Mouse (Mus musculus) limb, embryonic 15.5 days (tissue): ENCODE results near the gene Tmem106c. TPM values are rescaled to one million over a fixed set of nuclear protein-coding genes. Genes with fewer than 3 reads are reported as not detected.

Source experiments
- ATAC-seq: fragments of 200-750 bp; cut with Nextera tagmentation; 2 replicates; pipeline ENCODE4 v1.8.0; 2017; ENCODE audit warnings: low read depth, moderate TSS enrichment; ENCODE audit not compliant: insufficient number of reproducible peaks, low FRiP score, low TSS enrichment
- H3K27ac ChIP-seq: fragments of 300-500 bp; sonication (generic); 2 replicates; pipeline ENCODE4 v1.5.1; 2015; ENCODE audit warnings: moderate library complexity, mild to moderate bottlenecking, inconsistent platforms
- H3K27me3 ChIP-seq: fragments of 300-500 bp; sonication (generic); 2 replicates; pipeline ENCODE4 v1.6.1; 2015; ENCODE audit warnings: inconsistent platforms
- H3K36me3 ChIP-seq: fragments of 300-500 bp; sonication (generic); 2 replicates; pipeline ENCODE4 v1.6.1; 2015; ENCODE audit warnings: inconsistent platforms
- H3K4me1 ChIP-seq: fragments of 300-500 bp; sonication (generic); 2 replicates; pipeline ENCODE4 v1.6.1; 2015; ENCODE audit warnings: inconsistent platforms
- H3K4me2 ChIP-seq: fragments of 300-500 bp; sonication (generic); 2 replicates; pipeline ENCODE4 v1.6.1; 2015; ENCODE audit warnings: mild to moderate bottlenecking, inconsistent platforms
- H3K4me3 ChIP-seq: fragments of 300-500 bp; sonication (generic); 2 replicates; pipeline ENCODE4 v1.5.1; 2015; ENCODE audit warnings: mild to moderate bottlenecking, inconsistent platforms
- H3K9ac ChIP-seq: fragments of 300-500 bp; sonication (generic); 2 replicates; pipeline ENCODE4 v1.6.1; 2015; ENCODE audit warnings: inconsistent platforms
- H3K9me3 ChIP-seq: fragments of 300-500 bp; sonication (generic); 2 replicates; pipeline ENCODE4 v1.6.1; 2016; ENCODE audit warnings: inconsistent platforms
- WGBS: fragments of 180-500 bp; shearing (Covaris S2); methylation state at CpG from one replicate; pipeline ENCODE4 v1.1.7; 2015; 5-methylcytosine and 5-hydroxymethylcytosine counted together
- polyA plus RNA-seq: library from polyadenylated mRNA; unstranded; fragments of >200 nt; fragmentation: Nextera tagmentation; extraction: Ambion mirVana; gene quantifications from 2 replicates; pipeline ENCODE4 v1.2.1, GENCODE M21; 2015

Gene Tmem106c
- polyA plus RNA-seq, 1 experiment from 2014 or later: 48.8 TPM

GRCm38 (mm10) chr15:97990721-97991120 is 26.7 kb downstream of the Tmem106c start:
- 0 out of 2 replicates have a peak overlapping the region, but pooled peaks have one; percentile 10 for H3K9ac ChIP-seq
- H3K27ac ChIP-seq: peak overlapping the region; percentile 90
- peaks cover 39% of the 10 kb centered on the region for H3K4me1 ChIP-seq
- H3K9me3 ChIP-seq: no peaks in the 10 kb centered on the region
- WGBS: 32% methylated on average over 4 of the region's 4 CpGs
- H3K27me3 ChIP-seq: no peaks in the 10 kb centered on the region
- no peak for ATAC-seq
- H3K4me2 ChIP-seq: no peak overlapping the region
- H3K36me3 ChIP-seq: peaks cover 45% of the 10 kb centered on the region
- H3K4me3 ChIP-seq: no peak overlapping the region

GRCm38 (mm10) chr15:97991285-97991895 is 27.4 kb downstream of the Tmem106c start:
- no peak overlapping the region for H3K4me3 ChIP-seq
- ATAC-seq: no peak
- H3K27ac ChIP-seq: peak overlapping the region; percentile 90
- H3K4me2 ChIP-seq: no peak overlapping the region
- peaks cover 40% of the 10 kb centered on the region for H3K36me3 ChIP-seq
- peaks cover 42% of the 10 kb centered on the region for H3K4me1 ChIP-seq
- WGBS: 40% methylated on average over 12 of the region's 12 CpGs
- H3K9me3 ChIP-seq: no peaks in the 10 kb centered on the region
- 0 out of 2 replicates have a peak overlapping the region, but pooled peaks have one; percentile 10 for H3K9ac ChIP-seq
- no peaks in the 10 kb centered on the region for H3K27me3 ChIP-seq

- peaks cover 33% of the 10 kb centered on the region for H3K36me3 ChIP-seq
Observed at GRCm38 (mm10) chr15:97992027-97992711, 28.2 kb downstream of the Tmem106c start.

GRCm38 (mm10) chr15:97992712-97993286 is 28.8 kb downstream of the Tmem106c start:
- Histone ChIP-seq H3K9ac (peak overlapping the region; percentile 20; the same call in 1 of the 2 replicates), H3K4me3 (peak overlapping the region; percentile 32), H3K4me1 (peaks cover 51% of the 10 kb centered on the region), H3K27me3 (no peaks in the 10 kb centered on the region), H3K4me2 (peak overlapping the region; percentile 51), H3K9me3 (no peaks in the 10 kb centered on the region), H3K27ac (peak overlapping the region; percentile 90), H3K36me3 (peaks cover 27% of the 10 kb centered on the region)
- ATAC-seq: peak; percentile 86
- 5% methylated on average over 18 of the region's 18 CpGs for WGBS

More at GRCm38 (mm10) chr15:97992027-97992711, 28.2 kb downstream of the Tmem106c start:
- peak overlapping the region; percentile 51 for H3K4me2 ChIP-seq
- no peaks in the 10 kb centered on the region for H3K9me3 ChIP-seq
- H3K9ac ChIP-seq: peak overlapping the region; percentile 20; the same call in 1 of the 2 replicates
- H3K27me3 ChIP-seq: no peaks in the 10 kb centered on the region
- H3K4me1 ChIP-seq: peaks cover 50% of the 10 kb centered on the region
- 46% methylated on average over 13 of the region's 13 CpGs for WGBS
- ATAC-seq: no peak
- H3K4me3 ChIP-seq: no peak overlapping the region
- H3K27ac ChIP-seq: peak overlapping the region; percentile 90

GRCm38 (mm10) chr15:97996716-97997256 is 32.8 kb downstream of the Tmem106c start:
- H3K9ac ChIP-seq: no peak overlapping the region
- WGBS: 60% methylated on average over 13 of the region's 13 CpGs
- peaks cover 55% of the 10 kb centered on the region for H3K4me1 ChIP-seq
- no peak overlapping the region for H3K4me2 ChIP-seq
- H3K27ac ChIP-seq: peak overlapping the region; percentile 71
- ATAC-seq: no peak
- H3K27me3 ChIP-seq: peaks cover 24% of the 10 kb centered on the region
- H3K4me3 ChIP-seq: no peak overlapping the region
- H3K36me3 ChIP-seq: peaks cover 19% of the 10 kb centered on the region
- no peaks in the 10 kb centered on the region for H3K9me3 ChIP-seq

GRCm38 (mm10) chr15:97999546-97999945 is 35.5 kb downstream of the Tmem106c start:
- ATAC-seq: no peak
- Histone ChIP-seq H3K4me1 (peaks cover 61% of the 10 kb centered on the region), H3K9me3 (no peaks in the 10 kb centered on the region), H3K27ac (peak overlapping the region; percentile 91; the same call in 1 of the 2 replicates), H3K27me3 (peaks cover 38% of the 10 kb centered on the region), H3K9ac (no peak overlapping the region), H3K4me3 (peak overlapping the region; percentile 52), H3K4me2 (peak overlapping the region; percentile 81), H3K36me3 (peaks cover 14% of the 10 kb centered on the region)
- WGBS: 36% methylated on average over 13 of the region's 13 CpGs

- Histone ChIP-seq H3K36me3 (peaks cover 11% of the 10 kb centered on the region; the same call in 1 of the 2 replicates), H3K27me3 (peaks cover 42% of the 10 kb centered on the region), H3K4me3 (peak overlapping the region; percentile 52), H3K9me3 (no peaks in the 10 kb centered on the region), H3K4me2 (peak overlapping the region; percentile 81), H3K4me1 (peaks cover 65% of the 10 kb centered on the region), H3K27ac (peak overlapping the region; percentile 91), H3K9ac (no peak overlapping the region)
- WGBS: 29% methylated on average over 7 of the region's 7 CpGs
- ATAC-seq: no peak
Observed at GRCm38 (mm10) chr15:97999991-98000390, 36.0 kb downstream of the Tmem106c start.

GRCm38 (mm10) chr15:98001321-98002112 is 37.5 kb downstream of the Tmem106c start:
- no peak for ATAC-seq
- Histone ChIP-seq H3K9me3 (no peaks in the 10 kb centered on the region), H3K4me1 (peaks cover 66% of the 10 kb centered on the region), H3K4me3 (peak overlapping the region; percentile 52), H3K36me3 (0 out of 2 replicates have a peak, but pooled peaks cover 5% of the 10 kb centered on the region), H3K4me2 (peak overlapping the region; percentile 81), H3K9ac (peak overlapping the region; percentile 47), H3K27ac (peak overlapping the region; percentile 91), H3K27me3 (peaks cover 47% of the 10 kb centered on the region)
- WGBS: 3% methylated on average over 37 of the region's 37 CpGs

- Histone ChIP-seq H3K4me2 (peak overlapping the region; percentile 81), H3K27me3 (peaks cover 47% of the 10 kb centered on the region), H3K27ac (peak overlapping the region; percentile 91), H3K9me3 (no peaks in the 10 kb centered on the region), H3K4me1 (peaks cover 58% of the 10 kb centered on the region), H3K4me3 (peak overlapping the region; percentile 52), H3K36me3 (0 out of 2 replicates have a peak, but pooled peaks cover 5% of the 10 kb centered on the region), H3K9ac (peak overlapping the region; percentile 56)
- under 1% methylated on average over 42 of the region's 42 CpGs for WGBS
- ATAC-seq: peak; percentile 25; the same call in 1 of the 2 replicates
Observed at GRCm38 (mm10) chr15:98002113-98002990, 38.4 kb downstream of the Tmem106c start.

- peak overlapping the region; percentile 81 for H3K4me2 ChIP-seq
- no peak for ATAC-seq
- 0 out of 2 replicates have a peak, but pooled peaks cover 5% of the 10 kb centered on the region for H3K36me3 ChIP-seq
- H3K4me3 ChIP-seq: peak overlapping the region; percentile 52
- H3K4me1 ChIP-seq: peaks cover 57% of the 10 kb centered on the region
- H3K9ac ChIP-seq: peak overlapping the region; percentile 56
- 1% methylated on average over 42 of the region's 42 CpGs for WGBS
- H3K27me3 ChIP-seq: peaks cover 47% of the 10 kb centered on the region
- no peaks in the 10 kb centered on the region for H3K9me3 ChIP-seq
- H3K27ac ChIP-seq: peak overlapping the region; percentile 91
Observed at GRCm38 (mm10) chr15:98002991-98003821, 39.2 kb downstream of the Tmem106c start.
